In the genomic region with DNA sequence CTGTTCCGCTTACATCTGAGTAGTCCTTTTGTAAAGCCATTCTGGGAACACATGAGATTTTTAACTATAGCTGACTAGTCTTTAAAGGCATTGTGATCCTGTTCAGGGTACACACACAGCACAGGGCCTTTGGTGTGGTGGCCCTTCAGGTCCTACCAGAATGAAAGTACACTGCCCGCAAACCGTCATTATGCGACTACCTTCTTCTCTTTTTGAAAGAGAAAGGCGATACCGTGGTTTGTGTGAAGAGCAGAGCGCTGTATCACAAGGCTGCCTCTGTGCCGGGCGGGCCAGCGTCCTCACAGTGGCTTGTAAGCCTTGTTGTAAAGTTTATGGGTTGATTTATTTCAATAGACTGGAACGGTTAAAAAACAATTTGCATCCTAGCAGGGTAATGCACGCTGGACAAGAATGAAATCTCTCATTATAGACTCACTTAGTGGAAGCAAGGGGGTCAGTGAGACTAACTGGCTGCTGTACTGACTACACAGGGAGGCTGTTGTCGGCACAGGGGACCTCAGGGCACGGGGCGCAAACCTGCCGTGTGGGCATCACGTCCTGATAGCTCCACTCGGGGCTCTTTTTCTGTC, we compare ENCODE assay signal across 20 mouse cellular contexts.
A peak's percentile ranks its signal among the peaks of the same experiment; 100 is the strongest.
DNase-seq lines count a peak whose midpoint lies in the region; ATAC-seq and TF ChIP-seq lines count a peak whose summit lies in the region.
"Had no signal": no experiment of that assay in that cellular context is flagged by ENCODE, and none has a peak within 500 bp of the region (broad histone marks: within the 10 kb centered on the region; RNA-seq: fewer than 3 reads in every experiment).

No protein-coding gene starts in this region.

- TF ChIP-seq CTCF in hindbrain, postnatal 0 days (IDR thresholded peaks at IDR 0.05; ENCODE audit: low read depth): no peak
- TF ChIP-seq CTCF in stomach, postnatal 0 days (IDR thresholded peaks at IDR 0.05; ENCODE audit: low read depth): no peak

- peak overlapping the region; percentile 12; the same call in 1 of the 2 replicates for H3K27ac ChIP-seq in hindbrain, embryonic 10.5 days
- H3K27ac ChIP-seq in hindbrain, postnatal 0 days: no peak overlapping the region
- H3K27ac ChIP-seq in neural tube, embryonic 11.5 days (ENCODE audit: low read depth, low read length): 0 out of 2 replicates have a peak overlapping the region, but pooled peaks have one; percentile 34
- H3K27ac ChIP-seq in limb, embryonic 11.5 days (replicated peaks; ENCODE audit: low read depth, low read length): no peak overlapping the region
- H3K27ac ChIP-seq in neural tube, embryonic 15.5 days (replicated peaks): no peak overlapping the region
- no peak overlapping the region for H3K27ac ChIP-seq in stomach, postnatal 0 days (replicated peaks)
- H3K27ac ChIP-seq: embryonic facial prominence, embryonic 13.5 days had no signal

- H3K4me3 ChIP-seq in hindbrain, embryonic 10.5 days: no peak overlapping the region
- no peak overlapping the region for H3K4me3 ChIP-seq in hindbrain, postnatal 0 days (ENCODE audit: low read length)
- no peak overlapping the region for H3K4me3 ChIP-seq in neural tube, embryonic 11.5 days (ENCODE audit: low read depth, low read length)
- H3K4me3 ChIP-seq in limb, embryonic 11.5 days (ENCODE audit: low read depth, low read length): no peak overlapping the region
- no peak overlapping the region for H3K4me3 ChIP-seq in neural tube, embryonic 15.5 days (replicated peaks)
- H3K4me3 ChIP-seq in stomach, postnatal 0 days (ENCODE audit: low read depth, low read length): no peak overlapping the region
- H3K4me3 ChIP-seq: embryonic facial prominence, embryonic 13.5 days; megakaryocyte, embryonic 14.5 days had no signal

- no peak for DNase-seq in hindbrain, embryonic 10.5 days (ENCODE audit: low spot score)
- DNase-seq in hindbrain, postnatal 0 days (ENCODE audit: low spot score): no peak
- DNase-seq in neural tube, embryonic 11.5 days (ENCODE audit: low spot score): peak; percentile 34
- no peak for DNase-seq in neural tube, embryonic 10.5 days (ENCODE audit: extremely low spot score, low spot score)
- DNase-seq in limb, embryonic 11.5 days (ENCODE audit: low spot score): peak; percentile 54
- no peak for DNase-seq in layer of hippocampus, adult 18-20 months (ENCODE audit: low spot score in 2 of 2)
- DNase-seq in stomach, postnatal 0 days (ENCODE audit: low spot score): no peak
- DNase-seq: adrenal gland, adult 2 months; cerebellum, adult 9-10 months; gastrocnemius, postnatal 10 days; heart, adult 18-20 months; heart, postnatal 36 days; kidney, adult 9 months; lung, adult 18-20 months; lung, postnatal 14 days; right cerebral cortex, postnatal 25 days had no signal

- H3K27me3 ChIP-seq in hindbrain, embryonic 10.5 days (ENCODE audit: insufficient read depth, poor library complexity, severe bottlenecking): no peaks in the 10 kb centered on the region
- H3K27me3 ChIP-seq in hindbrain, postnatal 0 days (ENCODE audit: insufficient read depth, low read length): no peaks in the 10 kb centered on the region; the same call in 1 of the 2 replicates
- no peaks in the 10 kb centered on the region for H3K27me3 ChIP-seq in neural tube, embryonic 11.5 days (ENCODE audit: control insufficient read depth, insufficient read depth, low read length)
- no peaks in the 10 kb centered on the region for H3K27me3 ChIP-seq in limb, embryonic 11.5 days (ENCODE audit: control insufficient read depth, insufficient read depth, low read length)
- no peaks in the 10 kb centered on the region for H3K27me3 ChIP-seq in neural tube, embryonic 15.5 days (replicated peaks)
- no peaks in the 10 kb centered on the region for H3K27me3 ChIP-seq in stomach, postnatal 0 days (ENCODE audit: control insufficient read depth, insufficient read depth, low read length)
- H3K27me3 ChIP-seq: embryonic facial prominence, embryonic 13.5 days; megakaryocyte, embryonic 14.5 days had no signal

- TF ChIP-seq EP300 in stomach, postnatal 0 days (optimal IDR thresholded peaks at IDR 0.05): no peak

- no peak overlapping the region for H3K9ac ChIP-seq in hindbrain, postnatal 0 days (replicated peaks; ENCODE audit: low read length)
- H3K9ac ChIP-seq in neural tube, embryonic 11.5 days (ENCODE audit: low read length): no peak overlapping the region
- no peak overlapping the region for H3K9ac ChIP-seq in limb, embryonic 11.5 days (ENCODE audit: low read length)
- no peak overlapping the region for H3K9ac ChIP-seq in neural tube, embryonic 15.5 days (replicated peaks)
- H3K9ac ChIP-seq in stomach, postnatal 0 days (ENCODE audit: low read length): no peak overlapping the region
- H3K9ac ChIP-seq: embryonic facial prominence, embryonic 13.5 days had no signal

- WGBS in hindbrain, embryonic 10.5 days: 85% methylated on average over 18 of the region's 18 CpGs
- 66% methylated on average over 18 of the region's 18 CpGs for WGBS in hindbrain, postnatal 0 days
- WGBS in neural tube, embryonic 11.5 days: 54% methylated on average over 18 of the region's 18 CpGs
- WGBS in limb, embryonic 11.5 days: 46% methylated on average over 18 of the region's 18 CpGs
- WGBS in neural tube, embryonic 15.5 days: 17% methylated on average over 18 of the region's 18 CpGs
- WGBS in stomach, postnatal 0 days: 82% methylated on average over 18 of the region's 18 CpGs

- H3K36me3 ChIP-seq in hindbrain, embryonic 10.5 days: peaks cover 60% of the 10 kb centered on the region
- H3K36me3 ChIP-seq in hindbrain, postnatal 0 days (ENCODE audit: insufficient read depth, low read length): peaks cover 4% of the 10 kb centered on the region; the same call in 1 of the 2 replicates
- H3K36me3 ChIP-seq in neural tube, embryonic 11.5 days (ENCODE audit: control insufficient read depth, insufficient read depth, low read length): peaks cover 2% of the 10 kb centered on the region
- H3K36me3 ChIP-seq in limb, embryonic 11.5 days (ENCODE audit: control insufficient read depth, insufficient read depth, low read length): peaks cover 2% of the 10 kb centered on the region; the same call in 1 of the 2 replicates
- H3K36me3 ChIP-seq in neural tube, embryonic 15.5 days: no peaks in the 10 kb centered on the region
- H3K36me3 ChIP-seq in stomach, postnatal 0 days (ENCODE audit: control insufficient read depth, insufficient read depth, low read length): peaks cover 22% of the 10 kb centered on the region

- ATAC-seq in hindbrain, postnatal 0 days: no peak
- ATAC-seq in neural tube, embryonic 11.5 days (ENCODE audit: insufficient read depth, low FRiP score, low TSS enrichment): 0 out of 2 replicates have a peak, but pooled peaks have one; percentile 28
- ATAC-seq in limb, embryonic 11.5 days (ENCODE audit: insufficient number of reproducible peaks, low FRiP score, low TSS enrichment, low read depth): peak; percentile 62; the same call in 1 of the 2 replicates
- ATAC-seq in neural tube, embryonic 15.5 days (ENCODE audit: low FRiP score): peak; percentile 42; the same call in 1 of the 2 replicates
- no peak for ATAC-seq in stomach, postnatal 0 days (ENCODE audit: low FRiP score, low TSS enrichment)

- peaks cover 18% of the 10 kb centered on the region for H3K4me1 ChIP-seq in hindbrain, embryonic 10.5 days (replicated peaks)
- H3K4me1 ChIP-seq in hindbrain, postnatal 0 days (ENCODE audit: insufficient read depth, low read length): no peaks in the 10 kb centered on the region
- H3K4me1 ChIP-seq in neural tube, embryonic 11.5 days (ENCODE audit: control insufficient read depth, insufficient read depth, low read length): peaks cover 23% of the 10 kb centered on the region
- no peaks in the 10 kb centered on the region for H3K4me1 ChIP-seq in limb, embryonic 11.5 days (ENCODE audit: control insufficient read depth, insufficient read depth, low read length)
- peaks cover 34% of the 10 kb centered on the region for H3K4me1 ChIP-seq in neural tube, embryonic 15.5 days
- H3K4me1 ChIP-seq in stomach, postnatal 0 days (replicated peaks; ENCODE audit: control insufficient read depth, insufficient read depth): no peaks in the 10 kb centered on the region
- H3K4me1 ChIP-seq: embryonic facial prominence, embryonic 13.5 days; megakaryocyte, embryonic 14.5 days had no signal

- peaks cover 6% of the 10 kb centered on the region; the same call in 1 of the 2 replicates for H3K9me3 ChIP-seq in hindbrain, embryonic 10.5 days
- no peaks in the 10 kb centered on the region for H3K9me3 ChIP-seq in hindbrain, postnatal 0 days (ENCODE audit: low read length)
- H3K9me3 ChIP-seq in neural tube, embryonic 11.5 days (ENCODE audit: control insufficient read depth, low read length): no peaks in the 10 kb centered on the region
- H3K9me3 ChIP-seq in limb, embryonic 11.5 days (ENCODE audit: control insufficient read depth, low read length): no peaks in the 10 kb centered on the region
- no peaks in the 10 kb centered on the region for H3K9me3 ChIP-seq in neural tube, embryonic 15.5 days (replicated peaks)
- no peaks in the 10 kb centered on the region for H3K9me3 ChIP-seq in stomach, postnatal 0 days (ENCODE audit: control insufficient read depth, low read length)
- H3K9me3 ChIP-seq: embryonic facial prominence, embryonic 13.5 days; megakaryocyte, embryonic 14.5 days had no signal

- no peak overlapping the region for H3K4me2 ChIP-seq in hindbrain, postnatal 0 days (ENCODE audit: low read depth, low read length)
- H3K4me2 ChIP-seq in neural tube, embryonic 11.5 days (ENCODE audit: low read depth): no peak overlapping the region
- no peak overlapping the region for H3K4me2 ChIP-seq in limb, embryonic 11.5 days (ENCODE audit: low read depth, severe bottlenecking)
- H3K4me2 ChIP-seq in neural tube, embryonic 15.5 days: peak overlapping the region; percentile 39
- H3K4me2 ChIP-seq in stomach, postnatal 0 days (replicated peaks; ENCODE audit: low read depth): no peak overlapping the region
- H3K4me2 ChIP-seq: embryonic facial prominence, embryonic 13.5 days; liver, embryonic 11.5 days had no signal

Comparison
In these comparisons a context has a peak if more than half of its experiments do, and no peak if none do; other contexts are left out.
1. DNase-seq: peak in neural tube, embryonic 11.5 days (single experiment) and limb, embryonic 11.5 days (single experiment); none in hindbrain, embryonic 10.5 days (single experiment), hindbrain, postnatal 0 days (single experiment), neural tube, embryonic 10.5 days (single experiment), layer of hippocampus, adult 18-20 months (0 of 2) and stomach, postnatal 0 days (single experiment).
2. H3K27ac ChIP-seq: peak in hindbrain, embryonic 10.5 days (single experiment) and neural tube, embryonic 11.5 days (single experiment); none in hindbrain, postnatal 0 days (single experiment), limb, embryonic 11.5 days (single experiment), neural tube, embryonic 15.5 days (single experiment) and stomach, postnatal 0 days (single experiment).
3. ATAC-seq: peak in neural tube, embryonic 11.5 days (single experiment), limb, embryonic 11.5 days (single experiment) and neural tube, embryonic 15.5 days (single experiment); none in hindbrain, postnatal 0 days (single experiment) and stomach, postnatal 0 days (single experiment).